Mouse (Mus musculus) granulocyte monocyte progenitor cell, adult 5-6 weeks (primary cell): ENCODE measurements around the gene Ak6. TPM values are rescaled to one million over a fixed set of nuclear protein-coding genes. Genes with fewer than 3 reads are reported as not detected.

Source experiments
- ATAC-seq: replicated peaks from 2 replicates; pipeline ENCODE4 v1.8.0; 2016; ENCODE audit warnings: mild to moderate bottlenecking, moderate TSS enrichment, inconsistent platforms; ENCODE audit not compliant: poor library complexity, severe bottlenecking
- total RNA-seq, 2 experiments: library from RNA; stranded (forward) in 1 of 2; stranded (reverse) in 1 of 2; fragments of 200-712, 200-1000 nt in 1 of 2; fragments of >200 nt in 1 of 2; fragmentation: Nextera tagmentation in 1 of 2; gene quantifications; 2 replicates each; pipeline ENCODE4 v1.2.3; 2014 to 2017

Gene Ak6
- total RNA-seq, 2 experiments from 2014 or later, result 246 to 261 TPM

- ATAC-seq, result peak; percentile 71
These were observed 9.2 kb downstream of the Ak6 start for GRCm38 (mm10) chr13:100659864-100660456.

GRCm38 (mm10) chr13:100669291-100670022 lies 18.7 kb downstream of the Ak6 start, which contains the start of gene Ccdc125:
Gene Ccdc125 (plus strand): TSS chr13:100669717.
- ATAC-seq, result peak; percentile 66

DNA sequence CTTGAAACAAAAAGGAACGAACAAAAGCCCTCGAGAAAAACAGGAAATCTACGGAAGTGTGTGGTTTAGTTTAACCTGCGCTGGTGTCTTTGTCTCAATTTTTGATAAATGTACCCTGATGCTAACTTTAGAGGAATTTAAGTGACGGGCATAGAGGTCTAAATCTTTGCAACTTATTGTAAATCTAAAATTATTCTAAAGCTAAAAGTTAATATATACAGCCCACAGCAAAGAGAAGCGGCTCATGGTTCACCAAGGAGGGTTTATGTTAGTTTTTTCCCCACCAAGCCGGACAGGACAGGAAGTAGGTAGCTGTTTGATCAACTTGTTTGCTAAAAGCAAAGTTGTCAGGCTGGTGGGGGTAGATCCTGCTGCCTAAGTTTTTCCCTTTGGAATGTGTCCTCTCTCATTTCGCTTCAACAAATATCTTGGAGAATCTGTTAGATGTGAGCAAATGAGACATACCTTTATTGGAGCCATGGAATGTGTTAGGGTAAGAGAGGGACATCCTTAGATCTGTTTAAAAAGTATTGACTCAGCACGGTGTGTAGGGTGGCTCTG lies 19.5 kb downstream of the Ak6 start:
- peak; percentile 41 for ATAC-seq

DNA sequence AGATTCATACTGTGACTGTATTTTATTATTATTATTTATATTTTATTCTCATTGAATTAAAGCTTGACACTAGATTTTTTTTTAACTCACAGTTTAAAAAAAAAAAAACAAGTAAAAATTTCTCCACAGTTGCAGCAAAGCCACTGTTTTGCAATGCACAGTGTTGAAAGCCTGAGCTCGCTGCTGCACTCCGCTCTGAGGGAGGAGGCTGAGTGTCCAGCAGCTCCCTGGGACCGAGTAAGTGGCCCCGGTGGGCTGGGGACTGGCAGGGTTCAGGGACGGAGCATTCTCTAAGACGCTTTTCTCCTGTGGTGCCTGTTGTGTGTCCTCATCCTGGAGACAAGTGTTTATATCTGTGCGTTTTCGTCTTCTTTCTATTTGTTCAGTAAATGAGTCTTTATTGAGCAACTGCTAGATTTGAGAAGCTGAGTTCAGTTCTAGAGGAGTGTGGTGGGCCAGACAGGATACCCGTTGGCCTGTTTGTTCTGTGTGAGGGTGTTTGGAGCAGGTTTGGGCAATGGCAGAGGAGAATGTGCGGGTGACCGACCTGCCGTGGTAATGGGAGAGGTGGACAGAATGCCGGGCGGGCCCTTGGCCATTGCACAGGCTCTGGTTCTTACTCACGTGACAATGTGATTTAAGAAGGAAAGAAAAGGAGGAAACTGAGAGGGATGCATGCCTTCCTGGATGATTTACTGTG lies 25.3 kb downstream of the Ak6 start:
- ATAC-seq, result peak; percentile 93

DNA sequence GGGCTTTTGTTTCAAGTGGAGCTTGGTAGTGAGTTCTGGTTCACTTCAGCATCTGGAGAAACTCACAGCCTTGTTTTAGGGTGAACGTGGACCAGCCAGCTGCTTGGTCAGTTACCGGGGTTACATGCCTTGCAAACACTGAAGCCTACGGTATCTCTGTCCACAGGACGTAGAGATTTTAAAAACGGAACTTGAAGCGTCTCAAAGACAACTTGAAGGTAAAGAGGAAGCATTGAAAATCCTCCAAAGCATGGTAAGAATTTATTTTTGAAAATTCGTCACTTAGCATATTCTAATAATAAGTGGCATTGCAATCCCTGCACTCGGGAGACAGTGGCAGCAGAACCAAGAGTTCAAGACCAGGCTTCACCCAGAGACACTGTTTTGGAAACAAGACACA lies 30.8 kb downstream of the Ak6 start:
- ATAC-seq, result no peak

GRCm38 (mm10) chr13:100682837-100683236 lies 32.1 kb downstream of the Ak6 start:
- no peak; the same call in 1 of the 2 replicates for ATAC-seq

GRCm38 (mm10) chr13:100684355-100684754 lies 33.6 kb downstream of the Ak6 start:
- peak; percentile 50; the same call in 1 of the 2 replicates for ATAC-seq

- no peak for ATAC-seq
These were observed 36.7 kb downstream of the Ak6 start for GRCm38 (mm10) chr13:100687513-100687912.

DNA sequence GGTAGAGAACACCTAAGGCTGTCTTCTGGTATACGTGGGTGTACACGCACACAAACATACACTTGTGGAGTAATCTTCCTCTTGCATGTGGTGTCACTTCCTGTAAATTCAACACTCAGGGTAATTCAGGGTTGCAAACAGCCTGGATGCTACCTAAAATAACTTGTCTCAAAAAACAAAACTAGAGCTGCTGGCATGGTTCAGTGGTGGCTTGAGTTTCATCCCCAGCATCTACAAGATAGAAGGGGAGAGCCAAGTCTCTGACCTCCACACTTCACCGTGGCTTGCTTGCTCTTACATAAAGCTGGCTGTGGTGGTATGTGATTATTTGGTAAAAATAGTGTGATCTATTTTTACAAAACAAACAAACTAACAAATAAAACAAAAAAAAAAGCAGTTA lies 46.8 kb downstream of the Ak6 start:
- peak; percentile 48; the same call in 1 of the 2 replicates for ATAC-seq

- no peak for ATAC-seq
These were observed 48.1 kb downstream of the Ak6 start for GRCm38 (mm10) chr13:100698866-100699265.

GRCm38 (mm10) chr13:100703468-100703867 lies 52.7 kb downstream of the Ak6 start:
- ATAC-seq, result 0 out of 2 replicates have a peak, but pooled peaks have one; percentile 25

GRCm38 (mm10) chr13:100706206-100706605 lies 55.4 kb downstream of the Ak6 start:
- no peak for ATAC-seq

- no peak for ATAC-seq
These were observed 64.7 kb downstream of the Ak6 start for GRCm38 (mm10) chr13:100715467-100715866.

Other genes starting within 250 kb of the Ak6 start
- gene Naip1, start 198.1 kb upstream of the Ak6 start, total RNA-seq (2014; fragmentation: Nextera tagmentation), result not detected in 2 replicates
- not detected in 2 replicates for gene Naip1, start 198.1 kb upstream of the Ak6 start, total RNA-seq (2017)
- gene Gtf2h2, start 158.4 kb upstream of the Ak6 start, total RNA-seq (2014; fragmentation: Nextera tagmentation), result 59.2 and 73.9 TPM in 2 replicates
- gene Gtf2h2, start 158.4 kb upstream of the Ak6 start, total RNA-seq (2017), result 75.1 and 79.2 TPM in 2 replicates
- not detected in 2 replicates for gene Ocln, start 98.3 kb upstream of the Ak6 start, total RNA-seq (2014; fragmentation: Nextera tagmentation)
- not detected in 2 replicates for gene Ocln, start 98.3 kb upstream of the Ak6 start, total RNA-seq (2017)
- not detected in 2 replicates for gene Marveld2, start 34.0 kb upstream of the Ak6 start, total RNA-seq (2014; fragmentation: Nextera tagmentation)
- 0.52 and 0.78 TPM in 2 replicates for gene Marveld2, start 34.0 kb upstream of the Ak6 start, total RNA-seq (2017)
- 20.1 and 21.6 TPM in 2 replicates for gene Rad17, start 72 bp downstream of the Ak6 start, total RNA-seq (2014; fragmentation: Nextera tagmentation)
- 34.0 and 48.8 TPM in 2 replicates for gene Rad17, start 72 bp downstream of the Ak6 start, total RNA-seq (2017)
- 26.5 and 41.9 TPM in 2 replicates for gene Taf9, start 600 bp downstream of the Ak6 start, total RNA-seq (2014; fragmentation: Nextera tagmentation)
- 38.9 and 58.9 TPM in 2 replicates for gene Taf9, start 600 bp downstream of the Ak6 start, total RNA-seq (2017)
- gene Ccdc125, start 18.7 kb downstream of the Ak6 start, total RNA-seq (2014; fragmentation: Nextera tagmentation), result 25.6 and 37.4 TPM in 2 replicates
- gene Ccdc125, start 18.7 kb downstream of the Ak6 start, total RNA-seq (2017), result 50.8 and 58.4 TPM in 2 replicates
- 37.8 and 52.0 TPM in 2 replicates for gene Cdk7, start 80.0 kb downstream of the Ak6 start, total RNA-seq (2014; fragmentation: Nextera tagmentation)
- gene Cdk7, start 80.0 kb downstream of the Ak6 start, total RNA-seq (2017), result 43.3 and 54.5 TPM in 2 replicates
- 73.2 and 108 TPM in 2 replicates for gene Mrps36, start 93.7 kb downstream of the Ak6 start, total RNA-seq (2014; fragmentation: Nextera tagmentation)
- 71.7 and 102 TPM in 2 replicates for gene Mrps36, start 93.7 kb downstream of the Ak6 start, total RNA-seq (2017)
- gene Cenph, start 124.9 kb downstream of the Ak6 start, total RNA-seq (2014; fragmentation: Nextera tagmentation), result 37.1 and 51.9 TPM in 2 replicates
- 56.6 and 69.5 TPM in 2 replicates for gene Cenph, start 124.9 kb downstream of the Ak6 start, total RNA-seq (2017)
- gene Ccnb1, start 135.6 kb downstream of the Ak6 start, total RNA-seq (2014; fragmentation: Nextera tagmentation), result 26.8 and 43.5 TPM in 2 replicates
- 231 and 274 TPM in 2 replicates for gene Ccnb1, start 135.6 kb downstream of the Ak6 start, total RNA-seq (2017)
- 97.0 and 97.9 TPM in 2 replicates for gene Slc30a5, start 182.4 kb downstream of the Ak6 start, total RNA-seq (2014; fragmentation: Nextera tagmentation)
- gene Slc30a5, start 182.4 kb downstream of the Ak6 start, total RNA-seq (2017), result 96.8 and 111 TPM in 2 replicates